Comparison of ENCODE assay signal across 16 mouse cellular contexts in the genomic region with DNA sequence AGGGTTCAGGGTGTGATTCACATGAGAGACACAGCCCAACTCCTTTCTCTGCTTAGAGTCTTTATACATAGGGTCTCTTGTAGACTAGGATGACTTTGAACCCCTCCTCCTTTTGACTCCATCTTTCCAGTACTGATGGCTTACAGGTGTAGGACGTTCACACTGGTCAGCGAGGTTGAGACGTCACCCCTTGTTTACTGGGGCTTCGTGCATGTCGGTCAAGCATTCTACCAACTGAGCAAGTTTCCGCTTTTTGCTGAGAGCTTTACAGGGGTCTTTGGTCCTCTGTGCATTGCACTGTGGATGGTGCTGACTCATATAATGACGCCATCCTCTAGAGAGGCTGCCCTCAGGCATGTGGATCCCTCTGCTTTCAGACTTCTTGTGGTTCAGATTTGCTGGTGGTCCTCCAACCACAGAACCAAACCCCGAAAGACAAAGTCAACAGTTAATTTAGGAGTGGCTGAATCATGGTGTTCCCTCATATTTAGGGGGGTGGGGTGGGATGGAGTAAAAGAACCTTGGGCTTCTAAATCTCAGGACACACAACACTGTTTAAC.
"Had no signal": no experiment of that assay in that cellular context is flagged by ENCODE, and none has a peak within 500 bp of the region (broad histone marks: within the 10 kb centered on the region; RNA-seq: fewer than 3 reads in every experiment).

No protein-coding gene starts in this region.

- H3K36me3 ChIP-seq: kidney, embryonic 15.5 days; liver, embryonic 13.5 days; midbrain, embryonic 12.5 days had no signal

- H3K9me3 ChIP-seq: kidney, embryonic 15.5 days; liver, embryonic 13.5 days; midbrain, embryonic 12.5 days had no signal

- H3K9ac ChIP-seq: kidney, embryonic 15.5 days; liver, embryonic 13.5 days; midbrain, embryonic 12.5 days had no signal

- H3K27ac ChIP-seq: kidney, embryonic 15.5 days; left cerebral cortex, adult 2 months; liver, embryonic 13.5 days; midbrain, embryonic 12.5 days had no signal

- ATAC-seq: midbrain, embryonic 16.5 days had no signal

- DNase-seq: kidney, adult 2 months; kidney, postnatal 10 days; kidney, postnatal 36 days; layer of hippocampus, postnatal 36 days; liver, embryonic 13.5 days; lung, adult 2 months; lung, postnatal 14 days; lung, postnatal 4 days; right cerebral cortex, postnatal 14 days; right cerebral cortex, postnatal 4 days; thymus, adult 18-20 months; thymus, postnatal 36 days had no signal

- H3K4me3 ChIP-seq: kidney, embryonic 15.5 days; left cerebral cortex, adult 2 months; liver, embryonic 13.5 days; midbrain, embryonic 12.5 days had no signal

- H3K4me1 ChIP-seq: liver, embryonic 13.5 days; midbrain, embryonic 12.5 days had no signal

- H3K4me2 ChIP-seq: kidney, embryonic 15.5 days; liver, embryonic 13.5 days; midbrain, embryonic 12.5 days had no signal

- H3K27me3 ChIP-seq: kidney, embryonic 15.5 days; liver, embryonic 13.5 days; midbrain, embryonic 12.5 days had no signal
